Mouse (Mus musculus): Measurements from ENCODE around the gene Btbd2. TPM values are rescaled to one million over a fixed set of nuclear protein-coding genes. Genes with fewer than 3 reads are reported as not detected.

Gene Btbd2
- polyA plus RNA-seq, 1 experiment from 2014 or later: 83.7 TPM

DNA sequence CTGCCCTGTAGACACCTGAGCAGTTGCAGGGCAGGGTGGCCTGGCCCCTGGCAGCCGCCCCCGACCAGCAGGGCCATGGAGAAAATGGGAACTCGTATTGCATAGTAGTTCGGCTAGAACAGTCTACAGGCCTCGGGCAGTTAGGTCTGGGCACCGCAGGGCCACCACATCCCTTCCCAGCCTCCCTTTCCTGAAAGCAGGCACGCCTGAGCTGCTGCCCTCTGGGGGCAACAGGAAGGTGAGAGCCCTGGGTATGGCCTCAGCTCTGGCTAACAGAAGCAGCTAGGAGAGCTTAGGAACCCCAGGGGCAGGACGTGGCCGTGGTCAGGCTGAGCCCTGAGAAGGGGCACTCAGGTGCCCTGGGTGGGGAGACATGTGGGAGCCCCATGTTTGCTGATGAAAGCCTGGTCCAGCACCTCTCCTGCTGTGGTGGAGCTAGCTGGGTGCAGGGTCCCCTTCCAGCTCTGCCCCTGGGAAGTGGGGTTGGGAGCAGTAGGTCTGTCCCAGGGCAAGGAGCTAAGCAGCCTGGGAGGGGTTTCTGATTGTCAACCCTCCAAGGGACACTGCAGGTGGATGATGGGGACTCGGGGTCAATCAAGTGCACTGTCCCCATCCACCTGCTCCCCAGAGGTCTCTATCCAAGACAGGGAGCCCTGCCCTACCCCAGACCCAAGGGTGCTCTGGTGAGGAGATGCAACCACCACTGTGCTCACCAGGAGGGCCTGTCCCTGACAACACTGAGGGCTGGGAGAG is 9.3 kb upstream of the Btbd2 start:
- ATAC-seq (ENCODE audit: low FRiP score): no peak
- Histone ChIP-seq H3K36me3 (replicated peaks; ENCODE audit: control insufficient read depth, insufficient read depth) (peaks cover 59% of the 10 kb centered on the region), H3K27ac (no peak overlapping the region), H3K4me3 (replicated peaks; ENCODE audit: low read length) (no peak overlapping the region), H3K27me3 (ENCODE audit: control insufficient read depth, insufficient read depth, low read length) (no peaks in the 10 kb centered on the region), H3K4me2 (replicated peaks) (no peak overlapping the region), H3K9ac (no peak overlapping the region), H3K4me1 (replicated peaks; ENCODE audit: control insufficient read depth, insufficient read depth, low read length) (no peaks in the 10 kb centered on the region; the same call in 1 of the 2 replicates), H3K9me3 (ENCODE audit: control insufficient read depth, low read length) (no peaks in the 10 kb centered on the region)
- no peak for DNase-seq (ENCODE audit: low spot score)
- 72% methylated on average over 10 of the region's 10 CpGs for WGBS

DNA sequence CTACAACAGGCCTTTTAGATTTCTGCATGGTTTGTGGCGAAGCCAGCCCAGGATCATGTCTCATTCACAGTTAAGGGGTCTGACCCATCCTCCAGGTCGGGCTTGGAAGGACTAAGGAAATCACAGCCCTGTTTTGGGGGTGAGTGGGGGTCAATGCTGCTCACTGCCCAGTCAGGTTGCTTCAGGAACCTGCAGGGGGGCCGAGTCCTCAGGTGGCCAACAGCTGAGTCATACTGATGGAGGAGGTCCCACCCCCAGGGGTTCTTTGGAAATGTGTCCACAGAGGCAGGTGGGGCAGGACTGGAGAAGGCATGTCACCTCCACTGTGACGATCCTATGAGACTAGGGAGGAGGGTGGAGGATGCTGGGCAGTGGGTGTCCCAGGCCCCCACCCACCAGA is 8.6 kb upstream of the Btbd2 start:
- Histone ChIP-seq H3K27ac (no peak overlapping the region), H3K4me3 (replicated peaks; ENCODE audit: low read length) (no peak overlapping the region), H3K4me2 (replicated peaks) (no peak overlapping the region), H3K9me3 (ENCODE audit: control insufficient read depth, low read length) (no peaks in the 10 kb centered on the region), H3K9ac (no peak overlapping the region), H3K4me1 (replicated peaks; ENCODE audit: control insufficient read depth, insufficient read depth, low read length) (no peaks in the 10 kb centered on the region; the same call in 1 of the 2 replicates), H3K27me3 (ENCODE audit: control insufficient read depth, insufficient read depth, low read length) (no peaks in the 10 kb centered on the region), H3K36me3 (replicated peaks; ENCODE audit: control insufficient read depth, insufficient read depth) (peaks cover 52% of the 10 kb centered on the region)
- DNase-seq (ENCODE audit: low spot score) (no peak), ATAC-seq (ENCODE audit: low FRiP score) (no peak)
- WGBS: 65% methylated on average over 4 of the region's 4 CpGs

DNA sequence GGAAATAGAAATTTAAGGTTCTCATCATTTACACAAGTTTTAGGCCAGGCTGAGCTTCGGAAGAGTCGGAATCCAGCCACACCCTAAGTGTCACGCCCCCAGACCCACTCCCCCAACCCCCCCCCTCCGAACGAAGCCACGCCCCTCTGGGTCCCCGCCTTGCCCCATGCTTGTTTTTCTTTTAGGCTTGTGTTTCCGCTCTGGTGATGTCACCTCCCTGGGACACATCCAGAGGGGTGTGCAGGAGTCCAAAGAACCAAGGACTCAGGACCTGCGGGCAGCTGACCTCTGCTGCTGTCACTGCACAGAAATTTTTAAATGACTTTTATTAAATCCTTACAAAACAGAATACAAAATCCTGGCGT is 8.1 kb upstream of the Btbd2 start:
- Histone ChIP-seq H3K27ac (no peak overlapping the region), H3K4me2 (replicated peaks) (no peak overlapping the region), H3K27me3 (ENCODE audit: control insufficient read depth, insufficient read depth, low read length) (no peaks in the 10 kb centered on the region), H3K9me3 (ENCODE audit: control insufficient read depth, low read length) (no peaks in the 10 kb centered on the region), H3K4me1 (replicated peaks; ENCODE audit: control insufficient read depth, insufficient read depth, low read length) (no peaks in the 10 kb centered on the region; the same call in 1 of the 2 replicates), H3K36me3 (replicated peaks; ENCODE audit: control insufficient read depth, insufficient read depth) (peaks cover 48% of the 10 kb centered on the region), H3K4me3 (replicated peaks; ENCODE audit: low read length) (no peak overlapping the region), H3K9ac (peak overlapping the region; percentile 11; the same call in 1 of the 2 replicates)
- no peak for DNase-seq (ENCODE audit: low spot score)
- 25% methylated on average over 10 of the region's 10 CpGs for WGBS
- no peak for ATAC-seq (ENCODE audit: low FRiP score)

DNA sequence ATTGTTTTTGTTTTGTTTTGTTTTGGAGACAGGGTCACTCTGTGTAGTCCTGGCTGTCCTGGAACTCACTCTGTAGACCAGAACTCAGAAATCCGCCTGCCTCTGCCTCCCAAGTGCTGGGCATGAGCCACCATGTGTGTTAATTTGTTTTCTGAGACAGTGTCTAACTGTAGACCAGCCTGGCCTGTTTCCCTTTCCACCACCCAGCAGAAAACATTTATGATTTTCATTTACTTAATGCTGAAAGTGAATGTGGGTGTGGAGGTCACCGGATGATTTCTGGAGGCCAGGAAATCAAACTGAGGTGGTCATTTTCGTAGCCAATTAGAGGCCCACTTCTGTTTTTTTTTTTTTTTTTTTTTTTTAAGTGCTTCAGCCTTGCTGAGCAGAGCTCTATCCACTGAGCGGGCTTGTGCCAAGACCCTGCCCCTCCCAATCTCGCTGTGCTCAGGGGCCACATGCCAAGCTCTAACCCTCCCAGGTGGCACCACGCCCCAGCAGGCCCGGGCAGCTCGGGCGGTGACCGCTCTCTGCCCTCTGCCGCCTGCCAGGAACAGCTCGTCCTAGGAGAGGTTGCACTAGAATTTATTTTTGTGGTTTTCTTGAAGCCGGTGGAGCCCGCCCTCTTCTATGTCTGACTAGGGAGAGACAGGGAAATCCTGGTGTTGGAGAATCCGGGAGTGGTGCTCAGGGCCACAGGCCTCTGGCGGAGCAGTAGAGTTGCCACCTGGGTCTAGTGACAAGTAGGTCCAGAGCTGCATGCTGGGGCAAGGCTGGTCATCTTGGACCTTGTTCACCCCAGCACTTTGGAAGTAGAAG is 7.5 kb upstream of the Btbd2 start:
- H3K4me2 ChIP-seq (replicated peaks): 0 out of 2 replicates have a peak overlapping the region, but pooled peaks have one; percentile 2
- H3K9me3 ChIP-seq (ENCODE audit: control insufficient read depth, low read length): no peaks in the 10 kb centered on the region
- peak overlapping the region; percentile 11; the same call in 1 of the 2 replicates for H3K9ac ChIP-seq
- no peak for ATAC-seq (ENCODE audit: low FRiP score)
- H3K27me3 ChIP-seq (ENCODE audit: control insufficient read depth, insufficient read depth, low read length): no peaks in the 10 kb centered on the region
- no peak for DNase-seq (ENCODE audit: low spot score)
- 46% methylated on average over 16 of the region's 16 CpGs for WGBS
- H3K4me1 ChIP-seq (replicated peaks; ENCODE audit: control insufficient read depth, insufficient read depth, low read length): no peaks in the 10 kb centered on the region; the same call in 1 of the 2 replicates
- peaks cover 42% of the 10 kb centered on the region for H3K36me3 ChIP-seq (replicated peaks; ENCODE audit: control insufficient read depth, insufficient read depth)
- no peak overlapping the region; the same call in 1 of the 2 replicates for H3K27ac ChIP-seq
- no peak overlapping the region for H3K4me3 ChIP-seq (replicated peaks; ENCODE audit: low read length)

DNA sequence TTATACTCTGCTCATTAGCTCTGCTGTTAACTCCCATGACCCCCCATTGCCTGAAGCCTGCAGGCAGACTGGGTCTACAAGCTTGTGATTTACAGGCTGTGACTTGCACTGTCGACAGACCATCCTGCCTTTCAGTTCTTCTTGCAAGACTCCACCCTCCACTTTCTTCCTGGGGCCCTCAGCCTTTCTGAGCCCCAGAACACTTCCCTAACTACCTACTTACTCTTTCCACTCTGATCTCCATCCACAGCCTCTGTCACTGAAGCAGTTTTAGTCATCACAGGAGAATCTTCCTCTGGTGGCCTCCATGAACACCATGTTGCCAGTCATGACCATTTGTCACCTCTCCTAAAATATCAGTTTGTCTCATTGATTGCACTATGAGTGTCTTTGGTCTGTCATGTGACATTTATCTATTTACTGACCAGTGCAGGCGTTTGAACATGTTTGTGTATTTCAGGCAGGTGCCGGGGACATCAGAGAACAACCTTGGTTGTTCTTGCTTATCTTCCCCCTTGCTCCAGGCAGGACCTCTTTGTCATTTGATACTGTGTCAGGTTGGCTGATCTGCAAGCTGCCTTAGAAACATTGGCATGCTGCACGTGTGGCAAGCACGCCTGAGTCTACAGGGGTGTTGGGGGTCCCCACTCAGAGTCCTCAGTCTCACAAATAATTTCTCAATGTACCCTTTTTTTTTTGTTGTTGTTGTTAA is 6.8 kb upstream of the Btbd2 start:
- H3K4me2 ChIP-seq (replicated peaks): no peak overlapping the region
- peaks cover 5% of the 10 kb centered on the region; the same call in 1 of the 2 replicates for H3K4me1 ChIP-seq (replicated peaks; ENCODE audit: control insufficient read depth, insufficient read depth, low read length)
- H3K9ac ChIP-seq: no peak overlapping the region
- H3K4me3 ChIP-seq (replicated peaks; ENCODE audit: low read length): no peak overlapping the region
- H3K27ac ChIP-seq: no peak overlapping the region; the same call in 1 of the 2 replicates
- DNase-seq (ENCODE audit: low spot score) (no peak), ATAC-seq (ENCODE audit: low FRiP score) (no peak)
- WGBS: 67% methylated on average over 5 of the region's 5 CpGs
- H3K27me3 ChIP-seq (ENCODE audit: control insufficient read depth, insufficient read depth, low read length): no peaks in the 10 kb centered on the region
- peaks cover 34% of the 10 kb centered on the region for H3K36me3 ChIP-seq (replicated peaks; ENCODE audit: control insufficient read depth, insufficient read depth)
- no peaks in the 10 kb centered on the region for H3K9me3 ChIP-seq (ENCODE audit: control insufficient read depth, low read length)

DNA sequence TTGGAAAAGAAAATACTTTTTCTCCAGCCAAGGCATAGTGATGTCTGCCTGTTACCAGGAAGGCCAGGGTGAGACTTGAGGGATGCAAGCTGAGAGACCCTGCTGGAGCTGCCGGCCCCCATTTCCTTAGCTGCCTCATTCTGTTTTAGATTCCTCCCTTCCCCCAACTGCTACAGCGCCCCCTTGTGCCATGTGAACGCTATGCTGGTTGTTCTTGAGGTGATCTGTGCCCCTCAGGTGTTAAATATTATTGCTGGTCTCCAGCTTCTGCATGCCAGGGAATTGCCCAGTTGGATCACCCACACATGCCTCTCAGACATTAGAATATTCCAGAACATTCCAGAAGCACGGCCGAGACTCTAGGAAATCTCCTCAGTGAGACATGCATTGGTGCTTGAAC is 4.3 kb upstream of the Btbd2 start:
- Histone ChIP-seq H3K27me3 (ENCODE audit: control insufficient read depth, insufficient read depth, low read length) (no peaks in the 10 kb centered on the region), H3K9me3 (ENCODE audit: control insufficient read depth, low read length) (no peaks in the 10 kb centered on the region), H3K27ac (no peak overlapping the region), H3K9ac (no peak overlapping the region), H3K4me2 (replicated peaks) (no peak overlapping the region), H3K4me1 (replicated peaks; ENCODE audit: control insufficient read depth, insufficient read depth, low read length) (peaks cover 13% of the 10 kb centered on the region), H3K36me3 (replicated peaks; ENCODE audit: control insufficient read depth, insufficient read depth) (peaks cover 9% of the 10 kb centered on the region), H3K4me3 (replicated peaks; ENCODE audit: low read length) (no peak overlapping the region)
- DNase-seq (ENCODE audit: low spot score) (no peak), ATAC-seq (ENCODE audit: low FRiP score) (no peak)
- 38% methylated on average over 5 of the region's 5 CpGs for WGBS

DNA sequence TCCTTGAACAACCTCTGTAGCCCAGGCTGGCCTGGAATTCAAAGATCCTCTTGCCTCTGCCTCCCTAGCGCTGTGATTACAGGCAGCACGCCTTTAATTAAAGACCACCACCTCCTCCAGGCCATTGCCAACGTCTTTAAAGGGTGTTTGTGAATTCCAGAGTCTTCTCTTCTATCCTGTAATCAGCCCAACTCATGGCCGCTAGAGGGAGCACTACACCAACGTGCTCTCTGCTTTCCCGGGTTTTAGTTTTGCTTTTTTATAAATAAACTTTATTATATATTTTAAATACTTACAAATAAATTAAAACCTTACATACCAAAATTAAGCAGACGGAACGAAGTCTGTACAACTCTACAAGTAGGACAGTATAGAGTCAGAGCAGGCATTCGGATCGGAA is 2.3 kb upstream of the Btbd2 start:
- Histone ChIP-seq H3K36me3 (replicated peaks; ENCODE audit: control insufficient read depth, insufficient read depth) (no peaks in the 10 kb centered on the region), H3K9me3 (ENCODE audit: control insufficient read depth, low read length) (no peaks in the 10 kb centered on the region), H3K4me1 (replicated peaks; ENCODE audit: control insufficient read depth, insufficient read depth, low read length) (peaks cover 25% of the 10 kb centered on the region), H3K27me3 (ENCODE audit: control insufficient read depth, insufficient read depth, low read length) (no peaks in the 10 kb centered on the region), H3K9ac (no peak overlapping the region; the same call in 1 of the 2 replicates), H3K4me3 (replicated peaks; ENCODE audit: low read length) (no peak overlapping the region), H3K4me2 (replicated peaks) (peak overlapping the region; percentile 32), H3K27ac (peak overlapping the region; percentile 17; the same call in 1 of the 2 replicates)
- DNase-seq (ENCODE audit: low spot score): peak; percentile 87
- 14% methylated on average over 10 of the region's 10 CpGs for WGBS
- ATAC-seq (ENCODE audit: low FRiP score): no peak

DNA sequence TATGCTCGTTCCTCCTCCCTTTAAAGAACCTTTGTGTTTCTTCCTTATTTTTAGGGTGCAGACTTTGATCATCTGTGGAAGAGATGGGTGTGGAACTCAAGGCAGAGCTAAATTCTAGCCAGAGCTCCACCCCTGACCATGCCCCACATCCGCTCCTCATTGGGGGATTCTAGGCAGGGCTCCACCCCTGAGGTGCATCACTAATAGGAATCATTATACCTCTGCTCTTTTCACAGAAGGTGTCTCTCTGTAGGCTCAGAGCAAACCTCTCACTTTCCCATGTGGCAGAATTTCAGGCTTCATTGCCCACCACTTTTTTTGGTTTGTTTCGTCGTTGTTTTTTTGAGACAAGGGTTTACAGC is 2.0 kb upstream of the Btbd2 start:
- Histone ChIP-seq H3K36me3 (replicated peaks; ENCODE audit: control insufficient read depth, insufficient read depth) (no peaks in the 10 kb centered on the region), H3K9ac (no peak overlapping the region), H3K9me3 (ENCODE audit: control insufficient read depth, low read length) (no peaks in the 10 kb centered on the region), H3K4me1 (replicated peaks; ENCODE audit: control insufficient read depth, insufficient read depth, low read length) (peaks cover 25% of the 10 kb centered on the region), H3K4me3 (replicated peaks; ENCODE audit: low read length) (no peak overlapping the region), H3K4me2 (replicated peaks) (no peak overlapping the region), H3K27ac (peak overlapping the region; percentile 17; the same call in 1 of the 2 replicates), H3K27me3 (ENCODE audit: control insufficient read depth, insufficient read depth, low read length) (no peaks in the 10 kb centered on the region)
- no peak for ATAC-seq (ENCODE audit: low FRiP score)
- 69% methylated on average over 4 of the region's 4 CpGs for WGBS
- no peak for DNase-seq (ENCODE audit: low spot score)
